Mouse (Mus musculus): Measurements from ENCODE around the gene Prss56. TPM values are rescaled to one million over a fixed set of nuclear protein-coding genes. Genes with fewer than 3 reads are reported as not detected.

Gene Prss56
- polyA plus RNA-seq, 1 experiment from 2014 or later: 0.09 TPM

DNA sequence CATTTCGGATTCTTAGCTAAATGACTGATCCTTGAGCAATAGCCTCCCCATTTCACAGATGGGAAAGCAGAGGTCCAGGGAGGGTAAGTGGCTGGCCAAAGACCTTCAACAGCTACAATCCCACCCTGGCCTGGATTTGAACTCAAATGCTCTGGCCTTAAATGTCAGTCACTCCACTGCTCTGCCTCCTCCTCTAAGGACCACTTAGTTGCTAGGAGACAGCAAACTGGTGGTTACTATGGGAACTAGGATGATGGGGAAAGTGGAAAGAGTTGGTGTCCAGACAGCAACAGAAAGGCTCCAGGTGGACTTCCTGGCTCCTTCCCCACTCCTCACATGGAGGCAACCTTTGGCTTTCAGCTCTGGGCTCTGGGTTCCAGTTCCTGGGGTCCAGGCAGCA is 11.8 kb upstream of the Prss56 start:
- Histone ChIP-seq H3K4me3 (ENCODE audit: control insufficient read depth in 1 of 2, insufficient read depth in 1 of 2, low read depth in 1 of 2, low read length in 2 of 2) (no peak overlapping the region), H3K4me2 (ENCODE audit: low read length) (no peak overlapping the region), H3K9ac (ENCODE audit: low read length) (no peak overlapping the region), H3K9me3 (ENCODE audit: control insufficient read depth, low read length) (no peaks in the 10 kb centered on the region), H3K27me3 (ENCODE audit: control insufficient read depth, insufficient read depth, low read length) (peaks cover 79% of the 10 kb centered on the region), H3K27ac (replicated peaks in 1 of 2; ENCODE audit: control insufficient read depth in 1 of 2, insufficient read depth in 1 of 2, low read depth in 2 of 2, low read length in 2 of 2) (no peak overlapping the region), H3K4me1 (ENCODE audit: control insufficient read depth in 2 of 2, insufficient read depth in 2 of 2, low read length in 2 of 2) (peaks cover 9 to 11% of the 10 kb centered on the region in 2 experiments; a peak in 3 of 4 replicates), H3K36me3 (ENCODE audit: control insufficient read depth, insufficient read depth, low read length) (no peaks in the 10 kb centered on the region)
- 81% methylated on average over 1 of the region's 1 CpGs for WGBS
- ATAC-seq (ENCODE audit: insufficient number of reproducible peaks, insufficient read depth, low FRiP score, low read depth): no peak

DNA sequence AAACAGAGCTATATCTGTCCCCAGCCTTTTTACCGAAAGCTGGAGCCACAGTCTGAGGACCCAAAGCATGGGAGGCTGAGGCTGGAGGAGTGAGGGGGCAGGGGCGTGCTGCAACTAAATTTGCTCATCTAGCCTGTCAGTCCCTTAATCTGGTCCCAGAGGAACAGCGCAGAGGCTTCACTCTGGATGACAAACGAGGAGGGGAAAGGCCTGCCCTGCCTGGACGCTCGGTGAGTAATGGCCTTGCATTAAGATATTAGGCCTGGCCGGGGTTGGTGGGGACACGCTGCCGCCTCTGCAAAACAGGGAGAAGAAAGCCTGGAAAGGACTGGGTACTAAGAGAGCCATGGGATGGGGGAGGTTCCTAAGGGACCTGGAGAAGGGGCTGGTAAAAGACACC is 10.8 kb upstream of the Prss56 start:
- no peaks in the 10 kb centered on the region for H3K9me3 ChIP-seq (ENCODE audit: control insufficient read depth, low read length)
- no peak overlapping the region for H3K27ac ChIP-seq (replicated peaks in 1 of 2; ENCODE audit: control insufficient read depth in 1 of 2, insufficient read depth in 1 of 2, low read depth in 2 of 2, low read length in 2 of 2)
- H3K4me3 ChIP-seq (ENCODE audit: control insufficient read depth in 1 of 2, insufficient read depth in 1 of 2, low read depth in 1 of 2, low read length in 2 of 2): no peak overlapping the region
- peaks cover 69% of the 10 kb centered on the region for H3K27me3 ChIP-seq (ENCODE audit: control insufficient read depth, insufficient read depth, low read length)
- H3K36me3 ChIP-seq (ENCODE audit: control insufficient read depth, insufficient read depth, low read length): no peaks in the 10 kb centered on the region
- no peak for ATAC-seq (ENCODE audit: insufficient number of reproducible peaks, insufficient read depth, low FRiP score, low read depth)
- peaks cover 9 to 11% of the 10 kb centered on the region in 2 experiments; a peak in 3 of 4 replicates for H3K4me1 ChIP-seq (ENCODE audit: control insufficient read depth in 2 of 2, insufficient read depth in 2 of 2, low read length in 2 of 2)
- H3K9ac ChIP-seq (ENCODE audit: low read length): no peak overlapping the region
- 46% methylated on average over 9 of the region's 9 CpGs for WGBS
- H3K4me2 ChIP-seq (ENCODE audit: low read length): no peak overlapping the region

DNA sequence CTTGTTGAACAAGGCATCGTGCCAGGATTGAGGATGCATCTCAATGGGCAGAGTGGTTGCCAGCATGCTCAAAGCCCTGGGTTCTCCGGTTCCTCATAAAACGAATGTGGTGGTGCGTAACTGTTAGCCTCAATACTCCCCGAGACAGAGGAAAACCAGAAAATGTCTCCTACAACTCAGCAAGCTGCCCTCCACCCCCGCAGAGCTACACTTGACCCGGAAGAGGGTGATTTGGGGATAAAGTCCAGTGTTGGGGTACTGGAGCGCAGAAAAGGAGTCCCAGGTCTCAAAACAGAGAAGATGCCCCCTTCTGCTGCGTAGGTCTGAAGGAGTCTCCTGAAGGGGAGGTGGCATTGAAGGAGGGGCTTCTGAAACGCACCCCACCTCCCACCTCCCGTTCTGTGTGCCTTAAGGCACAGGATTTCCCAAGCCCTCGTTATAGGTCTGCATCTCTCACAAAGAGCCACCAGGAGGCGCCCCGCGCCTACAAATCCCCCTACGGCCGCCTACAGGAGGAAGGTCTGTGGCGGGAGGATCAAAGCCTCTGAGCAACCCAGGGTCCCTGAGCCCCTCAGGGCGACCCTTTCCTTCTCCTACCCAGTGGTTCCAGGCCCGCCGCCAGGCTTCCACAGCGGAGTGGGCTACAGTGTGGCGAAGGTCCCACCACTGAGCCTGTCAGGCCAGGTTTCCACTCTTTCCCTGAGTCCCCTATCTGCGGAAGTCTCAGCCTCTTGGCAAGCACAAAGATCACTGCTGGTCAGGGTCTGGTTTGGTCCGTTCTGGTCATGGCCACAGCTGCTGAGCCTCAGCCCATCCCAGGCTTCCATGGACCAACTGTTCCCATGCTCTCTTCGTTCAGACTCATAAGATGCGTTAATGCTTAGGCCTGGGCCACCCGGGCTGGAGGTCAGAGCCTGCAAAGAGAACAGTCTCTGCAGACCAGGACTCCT is 8.8 kb upstream of the Prss56 start:
- ATAC-seq (ENCODE audit: insufficient number of reproducible peaks, insufficient read depth, low FRiP score, low read depth): no peak
- Histone ChIP-seq H3K9me3 (ENCODE audit: control insufficient read depth, low read length) (no peaks in the 10 kb centered on the region), H3K4me3 (ENCODE audit: control insufficient read depth in 1 of 2, insufficient read depth in 1 of 2, low read depth in 1 of 2, low read length in 2 of 2) (no peak overlapping the region), H3K36me3 (ENCODE audit: control insufficient read depth, insufficient read depth, low read length) (no peaks in the 10 kb centered on the region), H3K4me2 (ENCODE audit: low read length) (no peak overlapping the region), H3K27ac (replicated peaks in 1 of 2; ENCODE audit: control insufficient read depth in 1 of 2, insufficient read depth in 1 of 2, low read depth in 2 of 2, low read length in 2 of 2) (no peak overlapping the region), H3K9ac (ENCODE audit: low read length) (no peak overlapping the region), H3K27me3 (ENCODE audit: control insufficient read depth, insufficient read depth, low read length) (peaks cover 51% of the 10 kb centered on the region), H3K4me1 (ENCODE audit: control insufficient read depth in 2 of 2, insufficient read depth in 2 of 2, low read length in 2 of 2) (peaks cover 9 to 11% of the 10 kb centered on the region in 2 experiments; a peak in 3 of 4 replicates)
- 23% methylated on average over 28 of the region's 28 CpGs for WGBS

DNA sequence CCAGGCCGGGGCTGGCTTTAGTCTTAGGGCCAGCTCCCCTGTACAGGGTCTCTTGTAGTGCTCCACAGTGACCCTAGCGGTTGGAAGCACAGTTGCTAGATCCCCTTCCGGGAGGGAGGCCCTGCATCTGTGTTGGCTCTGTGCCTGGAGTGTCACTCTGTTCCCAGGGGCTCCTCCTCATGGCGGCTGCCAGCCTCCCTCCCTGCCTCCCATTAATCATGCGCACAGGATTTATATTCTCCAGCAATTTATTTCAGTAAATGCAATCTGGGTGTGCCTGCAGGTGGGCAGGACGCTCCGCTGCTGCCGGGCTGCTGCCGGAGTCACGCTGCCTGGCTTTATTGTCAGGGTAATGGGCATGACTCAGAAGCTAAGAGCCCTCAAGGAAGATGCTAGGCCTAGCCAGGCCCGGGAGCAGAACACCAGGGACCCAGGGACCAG is 7.2 kb upstream of the Prss56 start:
- H3K27ac ChIP-seq (replicated peaks in 1 of 2; ENCODE audit: control insufficient read depth in 1 of 2, insufficient read depth in 1 of 2, low read depth in 2 of 2, low read length in 2 of 2): no peak overlapping the region
- peaks cover 45% of the 10 kb centered on the region for H3K27me3 ChIP-seq (ENCODE audit: control insufficient read depth, insufficient read depth, low read length)
- H3K9ac ChIP-seq (ENCODE audit: low read length): no peak overlapping the region
- peaks cover 5 to 7% of the 10 kb centered on the region in 2 experiments; a peak in 3 of 4 replicates for H3K4me1 ChIP-seq (ENCODE audit: control insufficient read depth in 2 of 2, insufficient read depth in 2 of 2, low read length in 2 of 2)
- no peaks in the 10 kb centered on the region for H3K9me3 ChIP-seq (ENCODE audit: control insufficient read depth, low read length)
- ATAC-seq (ENCODE audit: insufficient number of reproducible peaks, insufficient read depth, low FRiP score, low read depth): peak; percentile 57
- no peak overlapping the region for H3K4me3 ChIP-seq (ENCODE audit: control insufficient read depth in 1 of 2, insufficient read depth in 1 of 2, low read depth in 1 of 2, low read length in 2 of 2)
- H3K4me2 ChIP-seq (ENCODE audit: low read length): no peak overlapping the region
- no peaks in the 10 kb centered on the region for H3K36me3 ChIP-seq (ENCODE audit: control insufficient read depth, insufficient read depth, low read length)
- 23% methylated on average over 11 of the region's 11 CpGs for WGBS

DNA sequence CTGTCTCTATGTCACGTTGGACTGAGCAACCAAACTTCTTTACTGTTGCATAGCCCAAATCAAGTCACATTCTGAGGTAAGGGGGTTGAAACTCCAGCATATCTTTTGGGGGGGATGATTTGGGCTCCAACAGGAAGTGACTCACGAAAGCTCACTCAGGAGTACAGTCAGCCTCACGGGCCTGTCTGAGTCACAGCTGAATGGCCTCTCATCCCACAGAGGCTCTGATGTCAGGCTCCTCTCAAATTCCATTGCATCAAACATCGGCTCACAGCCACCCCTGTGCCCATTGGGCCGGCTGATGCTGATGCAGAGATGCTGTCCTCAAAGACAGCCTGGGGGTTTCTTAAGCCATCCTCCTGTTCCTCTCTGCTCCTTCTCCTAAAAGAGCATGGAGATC is 2.2 kb upstream of the Prss56 start:
- H3K4me3 ChIP-seq (ENCODE audit: control insufficient read depth in 1 of 2, insufficient read depth in 1 of 2, low read depth in 1 of 2, low read length in 2 of 2): no peak overlapping the region
- no peak overlapping the region for H3K9ac ChIP-seq (ENCODE audit: low read length)
- ATAC-seq (ENCODE audit: insufficient number of reproducible peaks, insufficient read depth, low FRiP score, low read depth): no peak
- peaks cover 4 to 6% of the 10 kb centered on the region in 2 experiments; a peak in 3 of 4 replicates for H3K4me1 ChIP-seq (ENCODE audit: control insufficient read depth in 2 of 2, insufficient read depth in 2 of 2, low read length in 2 of 2)
- 34% methylated on average over 5 of the region's 5 CpGs for WGBS
- no peak overlapping the region for H3K4me2 ChIP-seq (ENCODE audit: low read length)
- no peak overlapping the region for H3K27ac ChIP-seq (replicated peaks in 1 of 2; ENCODE audit: control insufficient read depth in 1 of 2, insufficient read depth in 1 of 2, low read depth in 2 of 2, low read length in 2 of 2)
- no peaks in the 10 kb centered on the region for H3K36me3 ChIP-seq (ENCODE audit: control insufficient read depth, insufficient read depth, low read length)
- no peaks in the 10 kb centered on the region for H3K9me3 ChIP-seq (ENCODE audit: control insufficient read depth, low read length)
- H3K27me3 ChIP-seq (ENCODE audit: control insufficient read depth, insufficient read depth, low read length): peaks cover 58% of the 10 kb centered on the region

DNA sequence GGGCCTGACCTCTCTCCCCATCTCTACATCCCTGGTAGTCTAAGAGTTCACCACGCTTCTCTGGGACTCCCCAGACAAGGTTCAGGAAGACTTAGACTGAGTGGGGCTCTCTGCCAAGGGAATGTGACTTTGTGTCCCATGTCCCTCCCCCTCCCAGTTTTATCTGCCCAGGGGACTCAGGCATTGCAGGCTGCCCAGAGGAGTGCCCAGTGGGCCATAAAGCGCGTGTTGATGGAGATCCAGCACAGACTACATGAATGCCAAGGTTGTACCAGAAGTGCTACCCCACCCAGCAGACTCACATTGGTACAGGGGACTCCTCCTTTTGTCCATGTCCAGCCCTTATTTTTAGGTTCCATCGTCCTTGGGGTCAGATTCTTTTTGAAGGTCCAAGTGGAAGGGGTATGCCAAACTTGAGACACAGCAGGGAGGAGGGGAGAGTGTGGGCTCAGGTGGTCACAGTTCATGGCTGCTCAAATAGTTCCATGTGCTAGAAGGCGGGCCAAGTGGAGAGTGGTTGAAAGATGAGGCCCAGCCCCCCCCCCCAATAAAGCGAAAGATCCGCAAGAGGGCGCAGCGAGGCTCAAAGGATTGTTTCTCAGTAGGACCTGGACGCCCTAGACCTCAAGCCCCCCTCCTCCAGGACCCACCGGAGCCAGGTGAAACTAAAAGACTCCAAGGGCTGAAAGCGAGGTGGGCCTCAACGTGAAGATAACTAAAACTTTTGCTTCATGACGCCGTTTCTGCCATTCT is 1.1 kb downstream of the Prss56 start:
- Histone ChIP-seq H3K9ac (ENCODE audit: low read length) (no peak overlapping the region), H3K27me3 (ENCODE audit: control insufficient read depth, insufficient read depth, low read length) (peaks cover 88% of the 10 kb centered on the region), H3K36me3 (ENCODE audit: control insufficient read depth, insufficient read depth, low read length) (no peaks in the 10 kb centered on the region), H3K4me3 (ENCODE audit: control insufficient read depth in 1 of 2, insufficient read depth in 1 of 2, low read depth in 1 of 2, low read length in 2 of 2) (no peak overlapping the region), H3K4me1 (ENCODE audit: control insufficient read depth in 2 of 2, insufficient read depth in 2 of 2, low read length in 2 of 2) (peaks cover 3 to 7% of the 10 kb centered on the region in 2 experiments; a peak in 2 of 4 replicates), H3K27ac (replicated peaks in 1 of 2; ENCODE audit: control insufficient read depth in 1 of 2, insufficient read depth in 1 of 2, low read depth in 2 of 2, low read length in 2 of 2) (no peak overlapping the region), H3K4me2 (ENCODE audit: low read length) (peak overlapping the region; percentile 8), H3K9me3 (ENCODE audit: control insufficient read depth, low read length) (no peaks in the 10 kb centered on the region)
- WGBS: 28% methylated on average over 15 of the region's 15 CpGs
- no peak for ATAC-seq (ENCODE audit: insufficient number of reproducible peaks, insufficient read depth, low FRiP score, low read depth)

DNA sequence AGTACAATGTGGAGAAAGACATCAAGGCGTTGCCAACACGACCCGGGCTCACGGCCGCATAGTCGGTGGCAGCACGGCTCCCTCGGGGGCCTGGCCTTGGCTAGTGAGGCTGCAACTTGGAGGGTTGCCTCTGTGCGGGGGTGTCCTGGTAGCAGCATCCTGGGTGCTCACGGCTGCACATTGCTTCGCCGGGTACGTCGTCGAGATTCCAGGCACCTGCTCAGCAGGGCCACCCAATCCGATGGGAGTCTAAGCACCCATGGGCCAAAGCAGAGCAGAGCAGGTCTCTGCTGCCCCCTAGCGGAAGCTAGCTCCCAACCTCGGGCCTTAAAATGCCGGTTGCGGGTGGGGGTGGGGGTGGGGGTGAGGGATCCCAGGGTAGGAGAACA is 1.6 kb downstream of the Prss56 start:
- peaks cover 94% of the 10 kb centered on the region for H3K27me3 ChIP-seq (ENCODE audit: control insufficient read depth, insufficient read depth, low read length)
- no peak for ATAC-seq (ENCODE audit: insufficient number of reproducible peaks, insufficient read depth, low FRiP score, low read depth)

More for the DNA sequence above, 1.6 kb downstream of the Prss56 start:
- H3K4me2 ChIP-seq (ENCODE audit: low read length): peak overlapping the region; percentile 8
- no peak overlapping the region for H3K27ac ChIP-seq (replicated peaks in 1 of 2; ENCODE audit: control insufficient read depth in 1 of 2, insufficient read depth in 1 of 2, low read depth in 2 of 2, low read length in 2 of 2)
- no peak overlapping the region for H3K4me3 ChIP-seq (ENCODE audit: control insufficient read depth in 1 of 2, insufficient read depth in 1 of 2, low read depth in 1 of 2, low read length in 2 of 2)
- H3K9me3 ChIP-seq (ENCODE audit: control insufficient read depth, low read length): no peaks in the 10 kb centered on the region
- no peaks in the 10 kb centered on the region for H3K36me3 ChIP-seq (ENCODE audit: control insufficient read depth, insufficient read depth, low read length)
- peaks cover 3 to 7% of the 10 kb centered on the region in 2 experiments; a peak in 2 of 4 replicates for H3K4me1 ChIP-seq (ENCODE audit: control insufficient read depth in 2 of 2, insufficient read depth in 2 of 2, low read length in 2 of 2)
- WGBS: 10% methylated on average over 20 of the region's 20 CpGs
- no peak overlapping the region for H3K9ac ChIP-seq (ENCODE audit: low read length)

Measured in heart, embryonic 14.5 days (tissue).